Mouse (Mus musculus) liver, adult 2 months (tissue): Measurements from ENCODE around the gene Sp3. TPM values are rescaled to one million over a fixed set of nuclear protein-coding genes. Genes with fewer than 3 reads are reported as not detected.

Experiments used
- DNase-seq: peaks from one replicate; pipeline ENCODE4 v3.0.0-alpha.2; 2011; ENCODE audit warnings: low read depth, low spot score; ENCODE audit errors: extremely low read depth
- H3K27ac ChIP-seq: fragments of 200-500 bp; replicated peaks from 2 replicates; pipeline ENCODE4 v1.5.1; 2012; ENCODE audit warnings: low read depth, mild to moderate bottlenecking, control low read depth, inconsistent platforms, low read length; ENCODE audit not compliant: insufficient read depth
- H3K27me3 ChIP-seq: fragments of 200-500 bp; 2 replicates; pipeline ENCODE4 v1.6.1; 2012; ENCODE audit warnings: mild to moderate bottlenecking, moderate library complexity, low read length, inconsistent platforms; ENCODE audit not compliant: control insufficient read depth, insufficient read depth
- H3K36me3 ChIP-seq: fragments of 200-500 bp; 2 replicates; pipeline ENCODE4 v1.6.1; 2012; ENCODE audit warnings: low read length, inconsistent platforms; ENCODE audit not compliant: control insufficient read depth, insufficient read depth
- H3K4me1 ChIP-seq: fragments of 200-500 bp; 2 replicates; pipeline ENCODE4 v1.6.1; 2011; ENCODE audit warnings: low read length; ENCODE audit not compliant: control insufficient read depth, insufficient read depth
- H3K4me3 ChIP-seq: fragments of 200-500 bp; 2 replicates; pipeline ENCODE4 v1.5.1; 2011; ENCODE audit warnings: low read depth, mild to moderate bottlenecking, control low read depth, low read length, moderate library complexity; ENCODE audit not compliant: insufficient read depth
- H3K79me2 ChIP-seq: fragments of 200-500 bp; 2 replicates; pipeline ENCODE4 v1.6.1; 2012; ENCODE audit warnings: inconsistent platforms, mild to moderate bottlenecking, low read length, moderate library complexity; ENCODE audit not compliant: control insufficient read depth, insufficient read depth
- H3K9ac ChIP-seq: fragments of 200-500 bp; 2 replicates; pipeline ENCODE4 v1.6.1; 2012; ENCODE audit warnings: low read depth, mild to moderate bottlenecking, control low read depth, inconsistent platforms, low read length
- CTCF ChIP-seq: fragments of 200-500 bp; IDR thresholded peaks from 2 replicates; pipeline ENCODE4 v1.5.1; 2011; ENCODE audit warnings: low read depth, low read length, control low read depth
- POLR2A ChIP-seq: fragments of 200-500 bp; IDR thresholded peaks from 2 replicates; pipeline ENCODE4 v1.6.1; 2011; ENCODE audit warnings: low read length, control low read depth; ENCODE audit not compliant: insufficient read depth; ENCODE audit errors: extremely low read depth
- WGBS: fragments of 180-500 bp; shearing (Covaris S2); methylation state at CpG from one replicate; pipeline ENCODE4 v1.1.7; 2018; 5-methylcytosine and 5-hydroxymethylcytosine counted together
- polyA plus RNA-seq: library from polyadenylated mRNA; depleted of rRNA; stranded (reverse); fragments of >200 nt; gene quantifications from 2 replicates; pipeline ENCODE4 v1.2.3, GENCODE M21; 2012
- total RNA-seq: library from RNA; depleted of rRNA; stranded (reverse); fragments of >200 nt; gene quantifications from 2 replicates; pipeline ENCODE4 v1.2.3, GENCODE M21; 2014

Gene Sp3
- total and polyA plus RNA-seq, 2 experiments: 9.0 to 55.1 TPM

DNA sequence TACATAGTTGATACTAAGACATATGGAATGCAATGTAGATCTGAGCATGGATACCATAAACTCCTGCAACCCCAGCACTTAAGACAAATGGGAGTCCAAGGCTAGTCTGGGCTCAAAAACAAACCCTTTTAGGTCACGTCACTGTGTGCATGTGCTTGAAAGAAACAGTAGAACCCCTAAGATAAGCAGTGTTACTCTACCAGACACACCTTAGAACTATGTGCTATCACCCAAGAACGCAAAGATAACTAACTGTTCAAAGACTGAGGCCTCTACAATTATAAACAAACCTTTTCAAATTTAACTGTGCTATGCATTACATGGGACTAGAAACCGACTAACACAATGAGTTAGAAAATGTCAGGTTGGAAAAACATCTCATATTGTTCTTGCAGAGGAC lies 27.3 kb downstream of the Sp3 start:
- Histone ChIP-seq H3K36me3 (peaks cover 8% of the 10 kb centered on the region), H3K4me1 (peaks cover 2% of the 10 kb centered on the region; the same call in 1 of the 2 replicates), H3K79me2 (peaks cover 21% of the 10 kb centered on the region; the same call in 1 of the 2 replicates), H3K27ac (no peak overlapping the region), H3K27me3 (no peaks in the 10 kb centered on the region), H3K9ac (no peak overlapping the region), H3K4me3 (no peak overlapping the region)
- 95% methylated on average over 3 of the region's 3 CpGs for WGBS
- no peak for DNase-seq
- TF ChIP-seq CTCF (no peak), POLR2A (no peak)

DNA sequence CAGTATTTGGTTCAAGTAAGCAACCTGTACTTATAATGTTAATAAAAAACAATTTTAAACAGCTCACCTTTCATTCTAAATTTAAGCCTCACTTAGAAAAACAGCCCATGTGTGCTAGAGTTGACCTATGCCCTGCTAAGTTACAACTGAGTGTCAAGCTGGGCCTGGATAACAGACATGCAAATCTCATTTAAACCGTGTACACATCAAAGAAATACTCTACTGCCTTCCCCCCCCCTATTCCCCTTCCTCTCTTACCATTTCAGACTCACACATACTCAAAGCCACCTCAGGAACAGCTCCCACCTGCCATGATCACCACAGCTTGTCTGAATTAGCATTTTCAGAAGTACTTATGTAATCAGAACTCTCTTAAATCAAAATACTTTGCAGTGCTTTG lies 44.3 kb downstream of the Sp3 start:
- Histone ChIP-seq H3K4me1 (no peaks in the 10 kb centered on the region), H3K36me3 (peaks cover 18% of the 10 kb centered on the region), H3K4me3 (no peak overlapping the region), H3K27me3 (no peaks in the 10 kb centered on the region), H3K9ac (no peak overlapping the region), H3K79me2 (no peaks in the 10 kb centered on the region), H3K27ac (no peak overlapping the region)
- TF ChIP-seq POLR2A: no peak
- TF ChIP-seq CTCF: no peak
- DNase-seq: peak; percentile 29
- 12% methylated on average over 1 of the region's 1 CpGs for WGBS

DNA sequence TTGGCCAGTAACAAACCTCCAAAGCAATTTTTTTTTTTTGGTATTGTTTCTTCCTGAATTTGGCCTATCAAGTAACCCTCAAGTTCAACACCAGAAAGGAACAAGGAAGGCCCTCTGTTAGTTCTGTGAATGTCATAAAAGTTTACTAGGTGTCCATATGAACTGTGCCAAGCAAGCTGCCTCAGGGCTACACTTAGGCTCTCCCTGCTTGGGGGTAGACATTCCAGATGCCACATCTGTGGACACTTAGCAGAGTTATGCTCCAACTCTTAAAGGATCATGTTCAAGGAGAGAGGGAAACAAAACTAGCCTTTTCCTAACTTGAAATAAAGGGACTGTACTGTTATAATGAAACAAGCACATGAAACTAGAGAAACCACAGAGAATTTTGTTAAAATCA lies 48.1 kb downstream of the Sp3 start:
- Histone ChIP-seq H3K4me3 (no peak overlapping the region), H3K36me3 (peaks cover 3% of the 10 kb centered on the region), H3K27ac (no peak overlapping the region), H3K79me2 (no peaks in the 10 kb centered on the region), H3K9ac (no peak overlapping the region), H3K27me3 (no peaks in the 10 kb centered on the region), H3K4me1 (no peaks in the 10 kb centered on the region)
- TF ChIP-seq POLR2A (no peak), CTCF (no peak)
- no peak for DNase-seq

- Histone ChIP-seq H3K79me2 (no peaks in the 10 kb centered on the region), H3K36me3 (no peaks in the 10 kb centered on the region), H3K4me3 (no peak overlapping the region), H3K27me3 (no peaks in the 10 kb centered on the region), H3K27ac (no peak overlapping the region), H3K4me1 (no peaks in the 10 kb centered on the region), H3K9ac (no peak overlapping the region)
- TF ChIP-seq POLR2A (no peak), CTCF (no peak)
- no peak for DNase-seq
- 91% methylated on average over 10 of the region's 10 CpGs for WGBS
Observed at GRCm38 (mm10) chr2:72924981-72925380, 55.3 kb downstream of the Sp3 start.

DNA sequence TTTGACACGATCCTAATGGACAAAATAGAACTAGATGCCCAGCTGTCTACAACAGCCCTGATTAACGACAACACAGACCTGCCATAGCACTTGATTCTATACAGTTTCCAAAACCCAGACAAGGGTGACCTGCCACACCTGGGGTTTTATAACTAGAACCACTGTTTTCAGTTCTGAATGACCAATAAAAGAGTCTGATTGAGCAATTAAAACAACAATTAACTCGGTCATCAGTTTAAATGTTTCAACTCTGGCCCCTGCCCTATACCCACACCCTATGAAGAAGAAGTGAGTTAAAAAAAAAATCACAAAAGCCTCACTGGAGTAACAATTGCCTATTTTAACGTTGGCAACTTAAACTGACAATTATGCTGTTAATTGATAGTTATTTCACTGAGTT lies 64.1 kb downstream of the Sp3 start:
- H3K27me3 ChIP-seq: no peaks in the 10 kb centered on the region
- DNase-seq: no peak
- no peak overlapping the region for H3K4me3 ChIP-seq
- H3K9ac ChIP-seq: no peak overlapping the region
- no peaks in the 10 kb centered on the region for H3K79me2 ChIP-seq
- peaks cover 6% of the 10 kb centered on the region; the same call in 1 of the 2 replicates for H3K4me1 ChIP-seq
- H3K27ac ChIP-seq: no peak overlapping the region
- WGBS: 80% methylated on average over 4 of the region's 4 CpGs
- H3K36me3 ChIP-seq: no peaks in the 10 kb centered on the region
- TF ChIP-seq CTCF (no peak), POLR2A (no peak)

GRCm38 (mm10) chr2:72915245-72915930 lies 64.9 kb downstream of the Sp3 start:
- Histone ChIP-seq H3K9ac (no peak overlapping the region), H3K4me3 (no peak overlapping the region), H3K4me1 (peaks cover 6% of the 10 kb centered on the region; the same call in 1 of the 2 replicates), H3K79me2 (no peaks in the 10 kb centered on the region), H3K27me3 (no peaks in the 10 kb centered on the region), H3K36me3 (no peaks in the 10 kb centered on the region), H3K27ac (no peak overlapping the region)
- DNase-seq: no peak
- TF ChIP-seq POLR2A: no peak
- TF ChIP-seq CTCF: no peak
- WGBS: 90% methylated on average over 7 of the region's 7 CpGs
